Mouse (Mus musculus) spleen, adult 2 months (tissue): ENCODE measurements at regions not wholly inside any gene's neighbourhood (a gene's known extent, or its start where the extent isn't known, plus 50 kb on each side); places are given as distances from the start of the nearest gene placed in this dataset.
A peak's percentile ranks its signal among the peaks of the same experiment; 100 is the strongest.

Experiments used
- DNase-seq, 2 experiments: peaks; one replicate each; pipeline versions ENCODE4 v3.0.0 to v3.0.0-alpha.2; 2012 to 2021; ENCODE audit warnings: low spot score in 2 of 2, low read depth in 1 of 2
- H3K27ac ChIP-seq: fragments of 200-500 bp; 2 replicates; pipeline ENCODE4 v1.5.1; 2012; ENCODE audit warnings: low read length, inconsistent platforms; ENCODE audit not compliant: insufficient read depth
- H3K27me3 ChIP-seq: fragments of 200-500 bp; 2 replicates; pipeline ENCODE4 v1.6.1; 2012; ENCODE audit warnings: mild to moderate bottlenecking, moderate library complexity, low read length, inconsistent platforms; ENCODE audit not compliant: control insufficient read depth, insufficient read depth
- H3K36me3 ChIP-seq: fragments of 200-500 bp; 2 replicates; pipeline ENCODE4 v1.6.1; 2012; ENCODE audit warnings: mild to moderate bottlenecking, low read length, inconsistent platforms; ENCODE audit not compliant: control insufficient read depth, insufficient read depth
- H3K4me1 ChIP-seq: fragments of 200-500 bp; 2 replicates; pipeline ENCODE4 v1.6.1; 2011; ENCODE audit warnings: inconsistent platforms; ENCODE audit not compliant: control insufficient read depth, insufficient read depth, insufficient read length
- H3K4me3 ChIP-seq: fragments of 200-500 bp; 2 replicates; pipeline ENCODE4 v1.5.1; 2011; ENCODE audit warnings: mild to moderate bottlenecking, inconsistent platforms; ENCODE audit not compliant: insufficient read depth, insufficient read length; ENCODE audit errors: extremely low read depth
- CTCF ChIP-seq: fragments of 200-500 bp; IDR thresholded peaks from 2 replicates; pipeline ENCODE4 v1.5.1; 2011; ENCODE audit warnings: mild to moderate bottlenecking, inconsistent platforms; ENCODE audit not compliant: insufficient read depth, insufficient read length, insufficient replicate concordance; ENCODE audit errors: extremely low read depth
- POLR2A ChIP-seq: fragments of 200-500 bp; IDR thresholded peaks from 2 replicates; pipeline ENCODE4 v1.6.1; 2011; ENCODE audit warnings: low read depth, low read length, inconsistent platforms
- WGBS: fragments of 180-500 bp; shearing (Covaris S2); methylation state at CpG from one replicate; pipeline ENCODE4 v1.1.7; 2018; 5-methylcytosine and 5-hydroxymethylcytosine counted together

GRCm38 (mm10) chr17:83935969-83936368 is 88.2 kb upstream of the Haao start:
- H3K36me3 ChIP-seq = no peaks in the 10 kb centered on the region
- peak in 1 of 2 experiments; percentile 52 for DNase-seq
- 0 out of 2 replicates have a peak overlapping the region, but pooled peaks have one; percentile 13 for H3K27ac ChIP-seq
- TF ChIP-seq POLR2A = no peak
- TF ChIP-seq CTCF = no peak
- H3K27me3 ChIP-seq = no peaks in the 10 kb centered on the region
- peaks cover 16% of the 10 kb centered on the region for H3K4me1 ChIP-seq
- no peak overlapping the region for H3K4me3 ChIP-seq
- WGBS = 6% methylated on average over 1 of the region's 1 CpGs

DNA sequence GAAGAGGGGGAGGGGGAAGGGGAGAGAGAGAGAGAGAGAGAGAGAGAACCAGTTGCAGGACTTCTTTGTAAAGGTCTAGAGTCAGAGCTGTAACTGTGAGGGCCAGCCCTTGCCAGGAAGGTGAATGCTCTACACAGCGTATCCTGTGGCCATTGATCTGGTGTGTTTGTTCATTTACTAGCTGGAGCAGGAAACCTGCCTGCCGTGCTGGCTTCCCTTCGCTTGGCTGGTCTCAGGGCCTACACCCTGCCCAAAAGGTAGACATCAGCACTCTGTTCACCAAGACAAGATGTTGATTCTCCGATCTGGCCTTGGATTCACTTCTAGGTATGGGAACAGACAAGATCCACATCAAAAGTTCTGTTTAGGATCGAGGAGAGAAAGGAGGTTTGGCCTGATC is 87.5 kb upstream of the Haao start:
- WGBS = 51% methylated on average over 5 of the region's 5 CpGs
- H3K36me3 ChIP-seq = no peaks in the 10 kb centered on the region
- DNase-seq = no peak
- H3K27me3 ChIP-seq = no peaks in the 10 kb centered on the region
- no peak for TF ChIP-seq POLR2A
- TF ChIP-seq CTCF = no peak
- no peak overlapping the region for H3K27ac ChIP-seq
- no peak overlapping the region for H3K4me3 ChIP-seq
- H3K4me1 ChIP-seq = peaks cover 16% of the 10 kb centered on the region

DNA sequence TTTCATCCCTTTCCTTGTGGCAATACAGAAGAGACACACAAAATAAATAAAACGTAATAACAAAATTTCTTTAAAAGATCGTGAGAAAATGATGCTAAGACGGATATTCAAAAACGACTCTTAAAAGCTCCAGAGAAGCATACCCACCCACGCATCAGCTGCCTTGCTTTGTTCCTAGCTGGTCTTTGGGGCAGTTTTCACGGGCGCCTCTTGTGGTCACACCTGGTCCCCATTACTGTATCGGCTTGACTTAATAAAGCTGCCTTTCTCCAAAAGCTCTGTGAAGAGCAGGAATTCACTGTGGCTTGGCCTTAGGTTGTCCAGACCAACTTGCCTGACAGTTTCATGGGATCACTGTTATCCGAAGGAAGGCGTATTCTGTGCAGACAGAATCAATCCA is 86.0 kb upstream of the Haao start:
- WGBS = 72% methylated on average over 10 of the region's 10 CpGs
- H3K4me3 ChIP-seq = no peak overlapping the region
- no peaks in the 10 kb centered on the region for H3K36me3 ChIP-seq
- peaks cover 16% of the 10 kb centered on the region for H3K4me1 ChIP-seq
- H3K27ac ChIP-seq = no peak overlapping the region
- H3K27me3 ChIP-seq = no peaks in the 10 kb centered on the region
- no peak for TF ChIP-seq CTCF
- TF ChIP-seq POLR2A = no peak
- DNase-seq = no peak

DNA sequence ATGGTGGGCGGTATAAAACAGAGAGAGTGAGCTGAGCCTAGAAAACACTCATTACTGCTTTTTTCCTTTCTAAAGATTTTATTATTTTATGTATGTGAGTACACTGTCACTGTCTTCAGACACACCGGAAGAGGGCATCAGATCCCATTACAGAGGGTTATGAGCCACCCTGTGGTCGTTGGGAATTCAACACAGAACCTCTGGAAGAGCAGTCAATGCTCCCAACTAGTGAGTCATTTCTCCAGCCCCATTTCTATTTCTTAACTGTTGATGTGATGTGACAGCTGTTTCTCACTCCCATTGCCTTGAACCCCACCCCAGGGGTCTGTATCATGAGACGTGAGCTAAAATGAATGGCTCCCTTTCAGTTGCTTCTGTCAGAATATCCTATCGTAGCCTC is 82.6 kb upstream of the Haao start:
- no peak for DNase-seq
- H3K4me3 ChIP-seq = no peak overlapping the region
- no peaks in the 10 kb centered on the region for H3K27me3 ChIP-seq
- 90% methylated on average over 5 of the region's 5 CpGs for WGBS
- peaks cover 6% of the 10 kb centered on the region for H3K4me1 ChIP-seq
- TF ChIP-seq POLR2A = no peak
- no peak for TF ChIP-seq CTCF
- no peaks in the 10 kb centered on the region for H3K36me3 ChIP-seq
- H3K27ac ChIP-seq = no peak overlapping the region

GRCm38 (mm10) chr17:83927749-83928387 is 80.1 kb upstream of the Haao start:
- H3K27me3 ChIP-seq = no peaks in the 10 kb centered on the region
- DNase-seq = no peak
- H3K27ac ChIP-seq = no peak overlapping the region
- no peaks in the 10 kb centered on the region for H3K36me3 ChIP-seq
- H3K4me1 ChIP-seq = no peaks in the 10 kb centered on the region
- TF ChIP-seq CTCF (no peak), POLR2A (no peak)
- 89% methylated on average over 6 of the region's 6 CpGs for WGBS
- no peak overlapping the region for H3K4me3 ChIP-seq

- no peak for DNase-seq
- WGBS = 70% methylated on average over 16 of the region's 16 CpGs
- Histone ChIP-seq H3K4me3 (no peak overlapping the region), H3K27ac (no peak overlapping the region), H3K4me1 (peaks cover 4% of the 10 kb centered on the region; the same call in 1 of the 2 replicates), H3K36me3 (no peaks in the 10 kb centered on the region), H3K27me3 (no peaks in the 10 kb centered on the region)
- TF ChIP-seq CTCF (no peak), POLR2A (no peak)
Observed at GRCm38 (mm10) chr17:83924259-83924922, 76.6 kb upstream of the Haao start.

DNA sequence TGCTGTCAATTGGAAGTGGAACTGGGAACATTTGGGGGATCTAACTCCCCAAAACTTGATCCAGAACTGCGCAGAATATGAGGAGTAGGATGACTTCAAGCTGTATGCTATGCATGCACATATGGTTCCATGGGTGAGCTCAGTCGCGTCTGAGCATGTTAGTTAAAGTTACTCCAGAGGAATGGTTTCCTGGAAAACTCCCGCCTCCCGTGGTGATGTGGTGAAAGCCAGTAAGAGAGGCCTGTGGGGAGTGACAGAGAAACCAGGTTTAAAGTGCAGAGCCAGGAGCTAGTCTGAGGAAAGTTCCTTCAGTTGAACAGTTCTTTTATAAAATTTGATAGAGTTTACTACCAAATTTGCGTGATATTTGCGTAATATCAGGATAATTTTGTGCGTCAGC is 73.1 kb upstream of the Haao start:
- no peak for DNase-seq
- H3K27ac ChIP-seq = no peak overlapping the region
- H3K36me3 ChIP-seq = no peaks in the 10 kb centered on the region
- peaks cover 17% of the 10 kb centered on the region; the same call in 1 of the 2 replicates for H3K4me1 ChIP-seq
- no peak overlapping the region for H3K4me3 ChIP-seq
- WGBS = 85% methylated on average over 8 of the region's 8 CpGs
- no peaks in the 10 kb centered on the region for H3K27me3 ChIP-seq
- TF ChIP-seq POLR2A = no peak
- no peak for TF ChIP-seq CTCF

- Histone ChIP-seq H3K4me1 (peaks cover 21% of the 10 kb centered on the region; the same call in 1 of the 2 replicates), H3K27me3 (no peaks in the 10 kb centered on the region), H3K27ac (no peak overlapping the region), H3K4me3 (no peak overlapping the region), H3K36me3 (no peaks in the 10 kb centered on the region)
- DNase-seq = no peak
- WGBS = 28% methylated on average over 4 of the region's 4 CpGs
- TF ChIP-seq CTCF (no peak), POLR2A (no peak)
Observed at GRCm38 (mm10) chr17:83920225-83920624, 72.5 kb upstream of the Haao start.
